Mouse (Mus musculus): ENCODE results near the gene Krtap16-1. TPM values are rescaled to one million over a fixed set of nuclear protein-coding genes. Genes with fewer than 3 reads are reported as not detected.

The Krtap16-1 gene
- polyA plus RNA-seq, 1 experiment from 2014 or later = not detected

DNA sequence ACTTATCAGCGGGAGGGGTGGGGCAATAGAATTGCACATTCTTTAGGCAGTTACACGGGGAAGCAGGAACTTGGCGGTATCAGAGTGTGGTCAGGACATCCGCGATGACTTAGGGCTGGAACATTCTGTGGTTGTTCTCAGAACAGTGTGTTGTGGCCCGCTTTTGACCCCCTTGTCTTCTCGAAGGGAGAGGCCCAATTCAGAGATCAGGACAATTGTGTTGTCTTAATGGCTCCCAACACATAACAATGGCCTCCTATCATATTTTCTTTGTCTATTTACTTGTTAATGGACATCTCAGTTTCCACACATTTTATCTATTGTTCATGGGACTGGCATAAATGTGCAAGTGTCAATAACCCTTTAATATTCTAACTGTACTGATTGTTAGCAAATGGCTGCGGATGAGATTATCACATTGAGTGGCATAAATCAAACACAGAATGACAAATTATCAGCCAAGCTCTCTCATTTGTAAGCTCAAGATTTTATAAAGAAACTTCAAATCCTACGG is 48.6 kb downstream of the Krtap16-1 start:
- Histone ChIP-seq H3K4me2 (no peak overlapping the region), H3K9ac (no peak overlapping the region), H3K27me3 (no peaks in the 10 kb centered on the region), H3K9me3 (no peaks in the 10 kb centered on the region), H3K36me3 (no peaks in the 10 kb centered on the region), H3K4me3 (no peak overlapping the region), H3K27ac (no peak overlapping the region), H3K4me1 (no peaks in the 10 kb centered on the region)
- 85% methylated on average over 9 of the region's 9 CpGs for whole genome bisulfite sequencing
- no peak for ATAC-seq (ENCODE audit: insufficient number of reproducible peaks, low FRiP score, low TSS enrichment, low read depth)

DNA sequence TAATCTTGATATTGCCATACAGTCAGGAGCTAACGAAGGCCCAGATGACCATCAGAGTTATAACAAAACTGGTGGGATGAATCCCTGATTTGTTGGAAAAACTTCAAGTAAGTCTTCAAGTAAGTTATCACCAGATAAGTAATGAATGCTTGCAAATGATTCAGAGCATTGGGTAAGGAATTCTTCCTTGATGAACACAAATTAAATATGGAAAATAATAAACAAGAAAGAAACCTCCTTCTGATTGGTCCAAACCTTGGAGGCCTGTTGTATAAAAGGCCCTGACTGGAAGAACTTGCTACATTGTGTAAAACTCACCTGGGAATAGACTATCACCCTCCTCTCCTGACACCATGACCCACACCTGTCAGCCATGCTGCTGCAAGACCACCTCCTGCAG is 50.4 kb downstream of the Krtap16-1 start, which contains the start of gene Krtap31-2:
Gene Krtap31-2 (plus strand): TSS at position 301 of the 400 bp plus-strand sequence.
- H3K27me3 ChIP-seq = no peaks in the 10 kb centered on the region
- no peak for ATAC-seq (ENCODE audit: insufficient number of reproducible peaks, low FRiP score, low TSS enrichment, low read depth)
- 88% methylated on average over 1 of the region's 1 CpGs for WGBS
- H3K9ac ChIP-seq = no peak within 1 kb of the TSS
- H3K4me3 ChIP-seq = no peak within 1 kb of the TSS
- H3K36me3 ChIP-seq = no peaks in the 10 kb centered on the region
- H3K27ac ChIP-seq = no peak within 1 kb of the TSS
- no peaks in the 10 kb centered on the region for H3K4me1 ChIP-seq
- H3K4me2 ChIP-seq = no peak within 1 kb of the TSS
- no peaks in the 10 kb centered on the region for H3K9me3 ChIP-seq

Other genes starting within 250 kb of the Krtap16-1 start
- gene Gm11595, start 213.7 kb downstream of the Krtap16-1 start, polyA plus RNA-seq (2015; fragmentation: Nextera tagmentation; extraction: Ambion mirVana) = not detected in 2 replicates
- not detected in 2 replicates for gene Krtap4-8, start 205.9 kb downstream of the Krtap16-1 start, polyA plus RNA-seq (2015; fragmentation: Nextera tagmentation; extraction: Ambion mirVana)
- not detected in 2 replicates for gene Krtap4-9, start 201.4 kb downstream of the Krtap16-1 start, polyA plus RNA-seq (2015; fragmentation: Nextera tagmentation; extraction: Ambion mirVana)
- gene Gm11596, start 193.1 kb downstream of the Krtap16-1 start, polyA plus RNA-seq (2015; fragmentation: Nextera tagmentation; extraction: Ambion mirVana) = not detected in 2 replicates
- not detected in 2 replicates for gene Gm11569, start 187.7 kb downstream of the Krtap16-1 start, polyA plus RNA-seq (2015; fragmentation: Nextera tagmentation; extraction: Ambion mirVana)
- not detected in 2 replicates for gene Gm11554, start 182.2 kb downstream of the Krtap16-1 start, polyA plus RNA-seq (2015; fragmentation: Nextera tagmentation; extraction: Ambion mirVana)
- gene Krtap4-13, start 176.7 kb downstream of the Krtap16-1 start, polyA plus RNA-seq (2015; fragmentation: Nextera tagmentation; extraction: Ambion mirVana) = not detected in 2 replicates
- not detected in 2 replicates for gene Gm11564, start 170.9 kb downstream of the Krtap16-1 start, polyA plus RNA-seq (2015; fragmentation: Nextera tagmentation; extraction: Ambion mirVana)
- gene 2300003K06Rik, start 148.5 kb downstream of the Krtap16-1 start, polyA plus RNA-seq (2015; fragmentation: Nextera tagmentation; extraction: Ambion mirVana) = not detected in 2 replicates
- gene Krtap4-16, start 135.0 kb downstream of the Krtap16-1 start, polyA plus RNA-seq (2015; fragmentation: Nextera tagmentation; extraction: Ambion mirVana) = not detected in 2 replicates
- gene Gm11568, start 128.7 kb downstream of the Krtap16-1 start, polyA plus RNA-seq (2015; fragmentation: Nextera tagmentation; extraction: Ambion mirVana) = not detected in 2 replicates
- gene Gm11559, start 122.1 kb downstream of the Krtap16-1 start, polyA plus RNA-seq (2015; fragmentation: Nextera tagmentation; extraction: Ambion mirVana) = not detected in 2 replicates
- gene Krtap9-1, start 113.2 kb downstream of the Krtap16-1 start, polyA plus RNA-seq (2015; fragmentation: Nextera tagmentation; extraction: Ambion mirVana) = not detected in 2 replicates
- not detected in 2 replicates for gene Gm11567, start 107.4 kb downstream of the Krtap16-1 start, polyA plus RNA-seq (2015; fragmentation: Nextera tagmentation; extraction: Ambion mirVana)
- not detected in 2 replicates for gene Krtap31-1, start 78.7 kb downstream of the Krtap16-1 start, polyA plus RNA-seq (2015; fragmentation: Nextera tagmentation; extraction: Ambion mirVana)
- not detected in 2 replicates for gene Gm11565, start 71.8 kb downstream of the Krtap16-1 start, polyA plus RNA-seq (2015; fragmentation: Nextera tagmentation; extraction: Ambion mirVana)
- gene Krtap31-2, start 50.3 kb downstream of the Krtap16-1 start, polyA plus RNA-seq (2015; fragmentation: Nextera tagmentation; extraction: Ambion mirVana) = not detected in 2 replicates
- gene Krtap9-5, start 38.1 kb downstream of the Krtap16-1 start, polyA plus RNA-seq (2015; fragmentation: Nextera tagmentation; extraction: Ambion mirVana) = not detected in 2 replicates
- not detected in 2 replicates for gene Krtap29-1, start 7.5 kb downstream of the Krtap16-1 start, polyA plus RNA-seq (2015; fragmentation: Nextera tagmentation; extraction: Ambion mirVana)
- 0.47 and 0.48 TPM in 2 replicates for gene Krtap17-1, start 7.4 kb upstream of the Krtap16-1 start, polyA plus RNA-seq (2015; fragmentation: Nextera tagmentation; extraction: Ambion mirVana)
- 0.18 and 0.58 TPM in 2 replicates for gene Krt33a, start 29.6 kb upstream of the Krtap16-1 start, polyA plus RNA-seq (2015; fragmentation: Nextera tagmentation; extraction: Ambion mirVana)
- 1.1 and 1.7 TPM in 2 replicates for gene Krt33b, start 43.3 kb upstream of the Krtap16-1 start, polyA plus RNA-seq (2015; fragmentation: Nextera tagmentation; extraction: Ambion mirVana)
- gene Krt34, start 55.0 kb upstream of the Krtap16-1 start, polyA plus RNA-seq (2015; fragmentation: Nextera tagmentation; extraction: Ambion mirVana) = 1.1 and 2.6 TPM in 2 replicates
- gene Krt31, start 64.0 kb upstream of the Krtap16-1 start, polyA plus RNA-seq (2015; fragmentation: Nextera tagmentation; extraction: Ambion mirVana) = 2.5 and 5.4 TPM in 2 replicates
- gene Krt32, start 101.6 kb upstream of the Krtap16-1 start, polyA plus RNA-seq (2015; fragmentation: Nextera tagmentation; extraction: Ambion mirVana) = 2.0 and 2.4 TPM in 2 replicates
- 23.6 and 26.4 TPM in 2 replicates for gene Krt35, start 109.6 kb upstream of the Krtap16-1 start, polyA plus RNA-seq (2015; fragmentation: Nextera tagmentation; extraction: Ambion mirVana)
- 55.9 and 83.7 TPM in 2 replicates for gene Krt36, start 119.0 kb upstream of the Krtap16-1 start, polyA plus RNA-seq (2015; fragmentation: Nextera tagmentation; extraction: Ambion mirVana)
- 50.3 and 60.2 TPM in 2 replicates for gene Krt13, start 135.0 kb upstream of the Krtap16-1 start, polyA plus RNA-seq (2015; fragmentation: Nextera tagmentation; extraction: Ambion mirVana)
- 1,213 and 1,252 TPM in 2 replicates for gene Krt15, start 149.3 kb upstream of the Krtap16-1 start, polyA plus RNA-seq (2015; fragmentation: Nextera tagmentation; extraction: Ambion mirVana)
- 417 and 437 TPM in 2 replicates for gene Krt19, start 162.1 kb upstream of the Krtap16-1 start, polyA plus RNA-seq (2015; fragmentation: Nextera tagmentation; extraction: Ambion mirVana)
- 0.13 and 0.24 TPM in 2 replicates for gene Krt9, start 206.6 kb upstream of the Krtap16-1 start, polyA plus RNA-seq (2015; fragmentation: Nextera tagmentation; extraction: Ambion mirVana)
- gene Krt14, start 221.0 kb upstream of the Krtap16-1 start, polyA plus RNA-seq (2015; fragmentation: Nextera tagmentation; extraction: Ambion mirVana) = 1,243 and 1,298 TPM in 2 replicates

All from limb, embryonic 15.5 days (tissue).